Mouse (Mus musculus) heart, embryonic 15.5 days (tissue): ENCODE results near the gene Serp1. TPM values are rescaled to one million over a fixed set of nuclear protein-coding genes. Genes with fewer than 3 reads are reported as not detected.

Source experiments
- polyA plus RNA-seq: library from polyadenylated mRNA; unstranded; fragments of >200 nt; fragmentation: Nextera tagmentation; extraction: Ambion mirVana; gene quantifications from 2 replicates; pipeline ENCODE4 v1.2.1, GENCODE M21; 2015

Gene Serp1
- polyA plus RNA-seq, 1 experiment from 2014 or later = 80.7 TPM

Other genes starting within 250 kb of the Serp1 start
- 12.9 and 13.2 TPM in 2 replicates for gene Tsc22d2, start 111.2 kb downstream of the Serp1 start, polyA plus RNA-seq
- gene Eif2a, start 71 bp downstream of the Serp1 start, polyA plus RNA-seq = 32.0 and 34.5 TPM in 2 replicates
- 15.4 and 18.8 TPM in 2 replicates for gene Selenot, start 50.7 kb upstream of the Serp1 start, polyA plus RNA-seq
- 0.08 TPM in 1 of 2 replicates, not detected in the other for gene Erich6, start 111.3 kb upstream of the Serp1 start, polyA plus RNA-seq
- 4.7 and 5.7 TPM in 2 replicates for gene Siah2, start 166.5 kb upstream of the Serp1 start, polyA plus RNA-seq